Mouse (Mus musculus): Measurements from ENCODE around the gene Auh.

GRCm38 (mm10) chr13:52845618-52846017, 83.9 kb downstream of the Auh start:
- TF ChIP-seq CTCF (IDR thresholded peaks at IDR 0.05; ENCODE audit: extremely low read depth, insufficient read depth, low read length) (no peak), POLR2A (IDR thresholded peaks at IDR 0.05; ENCODE audit: extremely low read depth, insufficient read depth, low read length) (no peak)
